Mouse (Mus musculus) left cerebral cortex, postnatal 36 days (tissue): Measurements from ENCODE around the gene BC005537. TPM values are rescaled to one million over a fixed set of nuclear protein-coding genes. Genes with fewer than 3 reads are reported as not detected.
"Not testable (repeated sequence)": the region's sequence is repeated elsewhere in the genome, so short reads cannot be mapped to it uniquely, and the experiment has no call there.

Experiments
- DNase-seq, 2 experiments: peaks; one replicate each; pipeline ENCODE4 v3.0.0; 2021 to 2022; ENCODE audit warnings: low spot score in 2 of 2, mixed read lengths in 1 of 2
- intact Hi-C: fragments of 180-260 bp; cut with DNase I; formaldehyde crosslinking; loops from one replicate; pipeline ENCODE4 v1.15.1; 2025
- total RNA-seq, 2 experiments: library from RNA; stranded (reverse); gene quantifications; 2 replicates each; pipeline ENCODE4 v1.2.3; 2021

The BC005537 gene
- total RNA-seq: 100 to 1,000 TPM; 156 to 161 TPM

DNA sequence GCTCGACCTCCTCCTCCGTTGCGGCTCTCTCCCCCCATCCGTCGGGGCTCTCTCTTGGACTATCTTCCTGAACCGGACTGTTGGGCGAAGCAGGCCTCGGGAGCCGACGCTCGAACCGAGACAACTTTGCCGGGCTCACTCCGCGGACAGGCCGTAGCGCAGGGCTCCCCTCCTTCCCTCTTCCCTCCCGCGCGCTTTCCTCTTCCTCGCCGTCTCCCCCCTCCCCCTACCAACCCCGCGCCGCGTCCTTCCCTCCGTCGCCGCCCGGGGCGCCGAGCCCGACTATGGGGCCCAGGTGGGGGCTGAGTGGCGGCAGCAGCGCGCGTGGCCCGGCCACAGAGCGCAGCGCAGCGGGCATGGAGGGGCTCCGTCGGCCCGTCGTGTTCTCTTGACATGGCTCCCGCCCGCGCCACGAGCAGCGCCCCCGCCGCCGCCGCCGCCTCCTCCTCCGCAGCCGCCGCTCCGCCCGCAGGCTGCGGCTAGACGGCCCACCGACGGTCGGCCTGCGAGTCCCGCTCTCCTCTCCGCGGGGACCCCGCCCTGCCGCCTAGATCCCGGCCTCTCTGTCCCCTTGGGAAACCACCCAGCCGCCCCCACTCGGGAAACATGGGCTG lies at the start of gene BC005537:
Gene BC005537 (plus strand): TSS at position 350 of the 614 bp plus-strand sequence.
- peak; percentile 53 to 54 for DNase-seq
- intact Hi-C loops: loop anchor here (1.0 kb wide), 1 partner anchor 30 kb away; the partner anchor contains the start of genes Acot13 and Tdp2

DNA sequence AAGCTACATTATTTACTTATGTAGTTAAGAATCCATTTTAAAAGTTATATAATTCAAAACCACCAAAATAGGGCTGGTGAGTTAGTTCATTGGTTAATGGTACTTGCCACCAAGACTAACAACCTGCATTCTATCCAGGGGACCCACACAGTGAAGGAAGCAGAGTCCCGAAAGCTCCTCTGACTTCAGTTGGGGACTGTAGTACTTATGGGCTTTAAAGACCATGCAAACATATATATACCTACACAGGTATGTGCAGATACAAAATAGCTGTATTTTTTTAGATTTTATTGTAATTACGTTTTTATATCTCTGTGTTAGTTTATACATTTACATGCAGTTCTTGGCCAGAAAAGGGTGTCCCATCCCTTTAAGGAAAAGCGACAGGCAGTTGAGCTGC lies 44.7 kb upstream of the BC005537 start:
- intact Hi-C loops: no loop called here
- no peak for DNase-seq

- no peak for DNase-seq
- intact Hi-C loops: no loop called here
Observed at GRCm38 (mm10) chr13:24757820-24758564, 43.5 kb upstream of the BC005537 start.

DNA sequence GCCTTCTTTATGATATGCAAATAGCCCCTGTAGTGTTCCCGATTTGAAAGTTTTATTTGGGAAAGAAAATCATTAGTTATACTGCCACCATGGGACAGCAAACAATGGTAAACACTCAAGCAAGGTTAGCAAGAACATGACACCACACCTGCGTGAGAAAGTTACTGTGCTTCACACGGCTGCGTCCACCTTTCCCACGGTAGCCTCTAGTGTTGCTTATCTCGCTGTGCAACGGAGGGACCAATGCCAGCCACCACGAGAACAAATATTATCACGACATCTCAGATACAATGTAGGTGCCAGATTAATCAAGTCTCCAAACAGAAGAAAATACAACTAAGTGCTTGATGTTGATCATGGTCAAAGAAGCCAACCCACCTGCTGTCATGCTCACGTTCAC lies 42.0 kb upstream of the BC005537 start:
- DNase-seq: no peak
- intact Hi-C loops: no loop called here

- intact Hi-C loops: no loop called here
- no peak for DNase-seq
Observed at GRCm38 (mm10) chr13:24760351-24760870, 41.0 kb upstream of the BC005537 start.

DNA sequence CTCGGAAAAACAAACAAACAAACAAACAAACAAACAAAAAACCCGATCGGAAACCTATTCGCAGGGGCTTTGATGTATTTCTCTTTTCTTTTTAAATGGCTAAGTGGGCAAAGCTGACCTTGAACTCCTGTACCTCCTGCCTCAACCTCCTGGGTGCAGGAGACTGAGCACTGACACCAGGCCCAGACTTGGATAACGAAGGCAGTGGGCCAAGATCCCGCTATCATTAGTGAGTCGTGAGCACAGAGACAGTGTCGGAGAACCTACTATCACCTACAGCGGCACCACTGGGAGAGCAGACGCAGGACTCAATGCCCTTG lies 40.4 kb upstream of the BC005537 start:
- DNase-seq: no peak
- intact Hi-C loops: no loop called here

DNA sequence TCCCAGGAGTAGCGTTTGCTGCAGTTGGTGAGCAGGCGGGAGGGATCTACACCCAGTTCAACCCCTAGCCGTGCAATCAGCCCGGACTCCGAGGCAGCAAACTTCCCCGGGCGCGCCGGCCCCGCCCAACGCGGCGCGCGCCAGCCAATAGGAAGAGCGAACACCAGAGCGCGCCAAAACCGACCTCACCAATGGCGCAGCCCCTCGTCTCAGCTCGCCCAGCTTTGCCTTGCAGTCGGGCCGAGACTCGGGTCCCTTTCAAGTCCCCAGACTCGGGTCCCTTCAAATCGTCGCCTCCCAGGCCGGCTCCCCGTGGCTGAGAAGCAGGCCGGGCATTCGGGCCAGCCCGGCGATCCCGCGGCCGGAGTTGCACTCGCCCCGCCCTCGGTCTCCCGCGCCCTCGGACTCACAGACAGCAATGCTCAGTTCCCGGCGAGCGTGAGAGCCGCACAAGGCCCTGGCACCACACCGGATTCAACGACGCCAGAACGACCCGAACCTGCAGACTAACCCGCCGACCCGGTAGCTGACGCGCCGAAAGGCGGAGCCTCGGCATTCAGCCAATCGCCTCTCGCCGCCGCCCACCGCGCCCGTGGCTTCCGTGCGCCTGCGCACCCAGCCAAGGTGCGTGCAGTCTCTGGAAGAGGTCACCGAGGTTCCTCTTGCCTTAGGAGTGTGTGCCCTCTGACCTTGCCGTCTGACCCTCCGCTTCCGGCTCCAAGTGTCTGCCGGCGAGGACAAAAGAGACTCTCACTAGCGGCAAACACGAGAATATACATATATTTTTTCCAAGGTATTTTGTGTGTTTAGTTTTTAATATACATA lies 39.8 kb upstream of the BC005537 start, which contains the start of gene Gmnn:
Gene Gmnn (minus strand): TSS at position 521 of the 825 bp plus-strand sequence.
- intact Hi-C loops: no loop called here
- DNase-seq: peak; percentile 77 to 84

GRCm38 (mm10) chr13:24762254-24762653 lies 39.2 kb upstream of the BC005537 start:
- no peak for DNase-seq
- intact Hi-C loops: no loop called here

DNA sequence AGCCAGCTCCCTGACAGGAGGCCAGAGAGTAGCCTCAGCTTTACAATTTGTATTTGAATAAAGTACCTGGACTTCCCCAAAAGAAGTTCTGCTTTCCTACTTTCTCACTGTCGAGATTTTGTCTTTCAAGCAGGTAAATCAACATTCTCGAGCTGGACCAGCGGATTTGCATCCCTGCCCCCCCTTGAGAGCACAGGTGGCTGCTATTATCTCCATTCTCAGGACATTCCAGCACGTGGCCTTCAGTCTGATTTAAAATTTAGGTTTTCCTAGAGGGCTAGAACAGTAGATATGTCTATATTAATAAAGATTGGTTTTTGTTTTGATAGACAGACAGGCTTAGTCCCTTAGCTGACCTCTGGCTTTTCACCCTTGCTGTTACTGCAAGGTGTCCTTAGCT lies 33.6 kb upstream of the BC005537 start:
- intact Hi-C loops: not testable (repeated sequence)

GRCm38 (mm10) chr13:24771482-24771881 lies 30.0 kb upstream of the BC005537 start:
- intact Hi-C loops: not testable (repeated sequence)

More for the DNA sequence above, 33.6 kb upstream of the BC005537 start:
- DNase-seq: not testable (repeated sequence)

DNA sequence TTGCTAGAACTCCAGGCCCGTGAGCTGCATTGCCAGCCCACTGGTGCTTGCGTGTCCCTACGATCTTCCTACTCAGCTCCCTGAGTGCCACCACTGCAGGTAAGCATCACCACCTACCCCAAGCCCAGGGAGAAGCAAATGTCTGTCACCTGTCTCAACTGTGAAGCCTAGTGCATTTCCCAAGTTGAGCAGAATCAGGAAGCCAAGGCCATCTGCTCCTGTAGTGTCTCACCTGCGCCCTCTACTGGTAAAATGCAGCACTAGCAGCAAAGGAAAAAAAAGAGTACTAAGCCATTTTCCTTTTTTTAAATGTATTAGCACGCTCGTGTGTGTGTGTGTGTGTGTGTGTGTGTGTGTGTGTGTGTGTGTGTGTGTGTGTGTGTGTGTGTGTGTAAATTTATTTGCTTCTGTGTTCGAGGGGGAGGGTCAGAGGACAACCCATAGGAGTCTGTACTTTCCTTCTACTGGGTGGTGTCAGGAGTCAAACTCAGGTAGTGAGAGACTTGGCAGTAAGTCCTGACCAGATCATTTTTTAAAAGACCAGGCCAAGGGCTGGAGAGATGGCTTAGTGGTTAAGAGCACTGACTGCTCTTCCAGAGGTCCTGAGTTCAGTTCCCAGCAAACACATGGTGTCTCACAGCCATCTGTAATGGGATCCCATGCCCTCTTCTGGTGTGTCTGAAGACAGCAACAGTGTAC lies 25.2 kb upstream of the BC005537 start:
- peak; percentile 20 to 21 for DNase-seq
- intact Hi-C loops: loop anchor here (5.0 kb wide), 1 partner anchor 294 kb away; no protein-coding TSS in a partner anchor

More at GRCm38 (mm10) chr13:24771482-24771881, 30.0 kb upstream of the BC005537 start:
- DNase-seq: not testable (repeated sequence)

DNA sequence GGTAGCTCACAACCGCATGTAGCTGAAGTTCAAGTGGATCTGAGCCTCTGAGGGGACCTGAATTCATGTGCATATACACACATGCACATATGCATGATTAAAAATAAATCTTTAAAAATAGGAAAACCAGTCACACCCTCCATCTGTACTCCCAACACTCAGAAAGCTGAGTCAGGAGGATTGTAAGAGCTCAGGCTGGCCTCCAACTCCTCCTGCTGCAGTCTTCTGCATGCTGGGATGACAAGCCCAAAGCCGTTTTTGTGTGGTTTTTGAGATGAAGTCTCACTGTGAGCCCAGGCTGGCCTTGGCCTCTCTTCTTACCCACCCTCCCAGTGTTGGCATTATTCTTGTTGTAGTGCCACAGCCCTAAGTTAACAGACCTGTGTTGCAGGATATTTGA lies 23.4 kb upstream of the BC005537 start:
- DNase-seq: no peak
- intact Hi-C loops: loop anchor here (5.0 kb wide), 1 partner anchor 296 kb away; no protein-coding TSS in a partner anchor

DNA sequence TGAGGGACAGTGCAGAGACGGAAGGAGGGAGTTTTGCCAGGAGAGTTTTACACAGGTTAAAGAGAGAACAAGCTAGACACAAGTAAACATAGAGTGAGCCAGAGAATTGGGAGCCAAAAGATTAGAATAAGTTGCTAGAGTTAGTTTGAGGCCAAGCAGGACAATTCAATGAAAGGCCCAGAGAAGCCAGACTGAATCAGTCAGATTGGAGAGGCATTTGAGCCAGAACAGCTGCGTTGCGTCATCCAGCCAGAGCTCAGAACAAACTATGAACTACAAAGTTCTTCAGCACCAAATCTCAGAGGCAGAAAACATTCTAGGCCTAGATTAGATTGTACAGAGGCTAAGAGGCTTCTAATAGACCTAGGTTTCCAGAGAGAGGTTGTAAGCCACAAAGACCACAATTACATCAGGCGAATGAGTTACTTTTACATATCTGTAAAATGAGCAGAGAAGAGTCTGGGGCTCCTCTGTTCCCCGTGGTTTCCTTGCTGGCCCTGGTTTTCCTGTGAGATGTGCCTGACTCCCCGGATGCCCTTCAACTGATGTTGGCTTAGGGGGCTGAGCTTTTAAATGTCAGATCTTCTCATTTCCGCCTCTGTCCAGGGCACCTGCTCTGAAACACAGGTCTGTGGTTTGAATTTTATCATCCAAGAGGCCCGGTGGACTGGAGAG lies 22.6 kb upstream of the BC005537 start:
- intact Hi-C loops: loop anchor here (5.0 kb wide), 1 partner anchor 297 kb away; no protein-coding TSS in a partner anchor
- DNase-seq: no peak

DNA sequence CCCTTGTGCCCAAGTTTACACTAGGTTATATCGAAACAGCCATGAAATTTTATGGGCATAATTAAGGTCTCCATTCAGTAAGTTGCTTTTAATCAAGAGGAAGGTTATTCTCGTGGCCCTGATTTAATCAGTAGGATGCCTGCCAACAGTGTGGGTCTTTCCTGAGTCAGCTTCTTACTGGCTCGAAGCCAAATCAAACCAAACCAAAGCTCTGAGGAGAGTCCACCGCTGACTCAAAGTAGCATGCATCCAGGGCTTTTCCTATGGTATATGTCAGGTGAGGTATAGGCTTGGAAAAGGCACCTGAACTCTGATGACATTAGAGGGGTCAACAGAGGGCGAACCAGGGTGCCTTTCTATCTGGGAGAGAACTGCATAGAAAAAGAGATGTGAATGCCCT lies 19.5 kb upstream of the BC005537 start:
- DNase-seq: no peak
- intact Hi-C loops: no loop called here

GRCm38 (mm10) chr13:24786014-24786490 lies 15.4 kb upstream of the BC005537 start:
- DNase-seq: no peak
- intact Hi-C loops: no loop called here

GRCm38 (mm10) chr13:24787477-24787876 lies 14.0 kb upstream of the BC005537 start:
- DNase-seq: no peak
- intact Hi-C loops: no loop called here

GRCm38 (mm10) chr13:24791349-24791748 lies 10.1 kb upstream of the BC005537 start:
- intact Hi-C loops: no loop called here
- DNase-seq: no peak

DNA sequence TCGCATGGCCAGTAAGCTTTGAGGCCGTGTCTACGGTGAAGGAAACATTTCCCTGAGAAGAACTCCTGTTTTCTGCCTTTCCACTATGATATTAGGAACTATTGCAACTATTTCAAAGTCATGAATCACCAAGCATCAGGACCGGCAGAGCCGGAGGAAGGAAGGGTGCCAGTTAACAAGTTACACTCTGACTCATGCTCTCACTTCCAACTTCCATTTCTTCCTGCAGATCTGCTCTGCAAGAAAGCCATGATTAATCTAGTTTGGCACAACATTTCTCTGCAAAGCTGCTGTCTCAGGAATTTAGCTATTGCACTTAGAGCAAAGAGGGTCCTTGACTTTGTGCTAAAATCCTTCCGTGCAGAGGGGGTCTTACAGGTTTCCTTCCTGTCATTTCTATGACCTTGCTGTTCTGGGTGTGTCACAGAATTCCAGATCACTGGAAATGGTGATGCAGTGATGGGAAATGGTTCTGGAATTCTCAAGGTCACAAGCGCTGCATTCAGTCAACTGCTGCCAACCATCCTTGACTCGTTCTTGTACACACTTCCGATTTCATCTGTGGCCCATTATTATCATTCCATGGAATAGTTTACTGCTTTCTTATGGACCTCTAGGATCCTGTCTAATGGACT lies 8.9 kb upstream of the BC005537 start:
- intact Hi-C loops: no loop called here
- no peak for DNase-seq
